24 mouse cellular contexts compared by ENCODE assay signal in the genomic region with DNA sequence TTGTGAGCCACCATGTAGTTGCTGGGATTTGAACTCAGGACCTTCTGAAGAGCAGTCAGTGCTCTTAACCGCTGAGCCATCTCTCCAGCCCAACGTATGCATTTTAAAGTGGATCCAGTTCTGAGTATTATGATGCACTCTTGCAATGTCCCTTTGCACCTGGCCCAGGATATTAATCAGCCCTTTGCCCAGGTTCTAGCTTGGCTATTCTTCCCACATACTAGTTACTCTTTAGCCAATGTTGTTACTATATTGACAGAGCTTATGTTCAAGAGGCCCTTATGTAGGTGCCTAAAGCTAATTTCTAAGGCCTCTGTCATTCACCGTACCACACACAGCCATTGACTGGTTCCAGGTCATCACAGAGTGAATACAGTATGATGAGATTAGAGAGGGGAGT. TPM values are rescaled to one million over a fixed set of nuclear protein-coding genes. Genes with fewer than 3 reads are reported as not detected.
DNase-seq lines count a peak whose midpoint lies in the region; ATAC-seq and TF ChIP-seq lines count a peak whose summit lies in the region.
"Had no signal": no experiment of that assay in that cellular context is flagged by ENCODE, and none has a peak within 500 bp of the region (broad histone marks: within the 10 kb centered on the region; RNA-seq: fewer than 3 reads in every experiment).

No protein-coding gene starts in this region.

- DNase-seq in heart, adult 11 months, result peak; percentile 44
- peak; percentile 64 for DNase-seq in kidney, adult 2 months
- DNase-seq in kidney, postnatal 14 days, result no peak
- DNase-seq: adrenal gland, adult 8-10 months; adrenal gland, postnatal 14 days; adrenal gland, postnatal 36 days; B cell, adult 2 months; cerebellum, adult 11-12 months; cerebellum, adult 2 months; cerebellum, adult 9-10 months; cerebellum, postnatal 10 days; cerebellum, postnatal 25 days had no signal

- H3K27ac ChIP-seq in heart, embryonic 11.5 days (ENCODE audit: low read depth, low read length), result no peak overlapping the region
- no peak overlapping the region for H3K27ac ChIP-seq in kidney, adult 2 months (ENCODE audit: insufficient read depth, low read depth, low read length)
- H3K27ac ChIP-seq in kidney, embryonic 16.5 days (ENCODE audit: low read length), result no peak overlapping the region
- no peak overlapping the region for H3K27ac ChIP-seq in kidney, embryonic 15.5 days
- H3K27ac ChIP-seq: embryonic facial prominence, embryonic 10.5 days; embryonic facial prominence, embryonic 12.5 days; forebrain, embryonic 13.5 days; forebrain, embryonic 15.5 days had no signal

- peaks cover 3% of the 10 kb centered on the region for H3K27me3 ChIP-seq in heart, embryonic 11.5 days (ENCODE audit: control insufficient read depth, insufficient read depth, low read length)
- no peaks in the 10 kb centered on the region for H3K27me3 ChIP-seq in kidney, adult 2 months (replicated peaks; ENCODE audit: control insufficient read depth, insufficient read depth, low read length)
- no peaks in the 10 kb centered on the region for H3K27me3 ChIP-seq in kidney, embryonic 16.5 days (ENCODE audit: insufficient read depth, low read length)
- H3K27me3 ChIP-seq in kidney, embryonic 15.5 days, result no peaks in the 10 kb centered on the region
- H3K27me3 ChIP-seq: CH12.LX; forebrain, embryonic 13.5 days; forebrain, embryonic 15.5 days had no signal

- no peaks in the 10 kb centered on the region for H3K36me3 ChIP-seq in heart, embryonic 11.5 days (ENCODE audit: control insufficient read depth, insufficient read depth, low read length)
- H3K36me3 ChIP-seq in kidney, adult 2 months (ENCODE audit: control insufficient read depth, insufficient read depth, low read length), result no peaks in the 10 kb centered on the region
- no peaks in the 10 kb centered on the region for H3K36me3 ChIP-seq in kidney, embryonic 16.5 days (ENCODE audit: insufficient read depth, low read length)
- no peaks in the 10 kb centered on the region for H3K36me3 ChIP-seq in kidney, embryonic 15.5 days
- H3K36me3 ChIP-seq: embryonic facial prominence, embryonic 10.5 days; embryonic facial prominence, embryonic 12.5 days; forebrain, embryonic 15.5 days; G1E had no signal

- no peak overlapping the region for H3K4me3 ChIP-seq in heart, embryonic 11.5 days (ENCODE audit: low read depth, low read length)
- no peak overlapping the region for H3K4me3 ChIP-seq in kidney, adult 2 months (ENCODE audit: insufficient read depth, low read depth, low read length)
- H3K4me3 ChIP-seq in kidney, embryonic 16.5 days (ENCODE audit: low read length), result no peak overlapping the region
- H3K4me3 ChIP-seq in kidney, embryonic 15.5 days (replicated peaks), result no peak overlapping the region
- H3K4me3 ChIP-seq: embryonic facial prominence, embryonic 10.5 days; embryonic facial prominence, embryonic 12.5 days; forebrain, embryonic 13.5 days; forebrain, embryonic 15.5 days had no signal

- WGBS in heart, embryonic 11.5 days (ENCODE audit: insufficient replicate concordance), result 81% methylated on average over 3 of the region's 3 CpGs
- WGBS in kidney, adult 2 months, result 52% methylated on average over 3 of the region's 3 CpGs
- WGBS in kidney, embryonic 16.5 days, result 86% methylated on average over 3 of the region's 3 CpGs
- 83% methylated on average over 3 of the region's 3 CpGs for WGBS in kidney, embryonic 15.5 days

- no peaks in the 10 kb centered on the region for H3K9me3 ChIP-seq in heart, embryonic 11.5 days (replicated peaks; ENCODE audit: control insufficient read depth, low read length)
- H3K9me3 ChIP-seq in kidney, embryonic 16.5 days (ENCODE audit: low read length), result no peaks in the 10 kb centered on the region
- H3K9me3 ChIP-seq in kidney, embryonic 15.5 days (replicated peaks), result no peaks in the 10 kb centered on the region
- H3K9me3 ChIP-seq: embryonic facial prominence, embryonic 10.5 days; embryonic facial prominence, embryonic 12.5 days; forebrain, embryonic 13.5 days; forebrain, embryonic 15.5 days; G1E had no signal

- TF ChIP-seq POLR2A in kidney, adult 2 months (IDR thresholded peaks at IDR 0.05; ENCODE audit: low read depth, low read length), result no peak

- no peak for ATAC-seq in heart, embryonic 11.5 days (replicated peaks; ENCODE audit: insufficient number of reproducible peaks, low FRiP score, low TSS enrichment)
- 0 out of 2 replicates have a peak, but pooled peaks have one; percentile 29 for ATAC-seq in kidney, embryonic 16.5 days (ENCODE audit: low FRiP score, low TSS enrichment)
- no peak for ATAC-seq in kidney, embryonic 15.5 days (replicated peaks; ENCODE audit: low FRiP score)
- ATAC-seq: activated CD4-positive, CD25-positive, alpha-beta regulatory T cell, adult 4 months; CD4-positive, CD25-positive, alpha-beta regulatory T cell, adult 4 months; forebrain, embryonic 13.5 days; forebrain, embryonic 15.5 days; Patski had no signal

- H3K9ac ChIP-seq in heart, embryonic 11.5 days (ENCODE audit: low read depth, low read length), result no peak overlapping the region
- H3K9ac ChIP-seq in kidney, embryonic 16.5 days (replicated peaks; ENCODE audit: low read length), result no peak overlapping the region
- no peak overlapping the region for H3K9ac ChIP-seq in kidney, embryonic 15.5 days
- H3K9ac ChIP-seq: embryonic facial prominence, embryonic 12.5 days; forebrain, embryonic 13.5 days; forebrain, embryonic 15.5 days had no signal

- no peak overlapping the region for H3K4me2 ChIP-seq in heart, embryonic 11.5 days
- H3K4me2 ChIP-seq in kidney, embryonic 16.5 days (replicated peaks; ENCODE audit: low read depth, low read length), result no peak overlapping the region
- H3K4me2 ChIP-seq in kidney, embryonic 15.5 days, result no peak overlapping the region
- H3K4me2 ChIP-seq: embryonic facial prominence, embryonic 12.5 days; forebrain, embryonic 13.5 days; forebrain, embryonic 15.5 days had no signal

- H3K4me1 ChIP-seq in heart, embryonic 11.5 days (ENCODE audit: control insufficient read depth, insufficient read depth, low read length), result peaks cover 10% of the 10 kb centered on the region; the same call in 1 of the 2 replicates
- H3K4me1 ChIP-seq in kidney, adult 2 months (ENCODE audit: control insufficient read depth, insufficient read depth, low read length), result peaks cover 6% of the 10 kb centered on the region
- H3K4me1 ChIP-seq in kidney, embryonic 16.5 days (ENCODE audit: insufficient read depth, low read length), result peaks cover 9% of the 10 kb centered on the region; the same call in 1 of the 2 replicates
- H3K4me1 ChIP-seq in kidney, embryonic 15.5 days, result peaks cover 12% of the 10 kb centered on the region

- TF ChIP-seq CTCF in kidney, adult 2 months (conservative IDR thresholded peaks at IDR 0.05; ENCODE audit: insufficient read depth, insufficient read length, low read depth, low read length), result no peak

RNA-seq across cellular contexts. Expression of a gene that starts 3.7 kb away (rescaled TPM):
- 64.2 and 67.8 TPM in 2 replicates for polyA plus RNA-seq in heart, embryonic 11.5 days (2014; fragmentation: Nextera tagmentation; extraction: Ambion mirVana)
- polyA plus RNA-seq in kidney, adult 2 months (2012; rRNA removed), result 6.2 and 8.4 TPM in 2 replicates
- polyA plus RNA-seq in kidney, embryonic 16.5 days (2015; fragmentation: Nextera tagmentation; extraction: Ambion mirVana), result 49.8 and 52.5 TPM in 2 replicates
- polyA plus RNA-seq in kidney, embryonic 15.5 days (2015; fragmentation: Nextera tagmentation; extraction: Ambion mirVana), result 53.6 and 56.5 TPM in 2 replicates

RNA-seq across cellular contexts. Expression of a gene that starts 4.1 kb away (rescaled TPM):
- polyA plus RNA-seq in heart, embryonic 11.5 days (2014; fragmentation: Nextera tagmentation; extraction: Ambion mirVana), result 0.82 and 1.2 TPM in 2 replicates
- 19.8 and 21.0 TPM in 2 replicates for polyA plus RNA-seq in kidney, adult 2 months (2012; rRNA removed)
- 5.3 and 5.4 TPM in 2 replicates for polyA plus RNA-seq in kidney, embryonic 16.5 days (2015; fragmentation: Nextera tagmentation; extraction: Ambion mirVana)
- 4.2 and 4.8 TPM in 2 replicates for polyA plus RNA-seq in kidney, embryonic 15.5 days (2015; fragmentation: Nextera tagmentation; extraction: Ambion mirVana)
- polyA plus RNA-seq: activated CD4-positive, CD25-positive, alpha-beta regulatory T cell, adult 4 months; CD4-positive, CD25-positive, alpha-beta regulatory T cell, adult 4 months; G1E had no signal
